Mouse (Mus musculus): Measurements from ENCODE around the gene Lamtor1. TPM values are rescaled to one million over a fixed set of nuclear protein-coding genes. Genes with fewer than 3 reads are reported as not detected.

Lamtor1 gene
- polyA plus RNA-seq, 2 experiments, result 154 to 176 TPM

GRCm38 (mm10) chr7:101870629-101871028 lies 35.1 kb upstream of the Lamtor1 start, which contains the start of gene Folr1:
TSS of gene Folr1 (minus strand) at chr7:101870788.
- DNase-seq (ENCODE audit: low spot score), result no peak
- ATAC-seq (ENCODE audit: low FRiP score, low read depth), result no peak
- no peak for TF ChIP-seq POLR2A (IDR thresholded peaks at IDR 0.05; ENCODE audit: borderline replicate concordance, extremely low read depth, insufficient read depth, insufficient read length)
- no peaks in the 10 kb centered on the region for H3K4me1 ChIP-seq (ENCODE audit: control insufficient read depth, insufficient read depth, low read length)
- H3K9ac ChIP-seq (ENCODE audit: low read depth, low read length, severe bottlenecking), result no peak within 1 kb of the TSS
- no peak within 1 kb of the TSS for H3K27ac ChIP-seq (replicated peaks; ENCODE audit: low read depth, low read length)
- H3K9me3 ChIP-seq (ENCODE audit: control insufficient read depth, low read length), result no peaks in the 10 kb centered on the region
- H3K27me3 ChIP-seq (ENCODE audit: control insufficient read depth, insufficient read depth, low read length), result no peaks in the 10 kb centered on the region
- H3K4me3 ChIP-seq (replicated peaks; ENCODE audit: low read length), result no peak within 1 kb of the TSS
- no peak within 1 kb of the TSS for H3K4me2 ChIP-seq (replicated peaks; ENCODE audit: low read depth, low read length, severe bottlenecking)
- 46% methylated on average over 2 of the region's 2 CpGs for WGBS
- no peaks in the 10 kb centered on the region for H3K36me3 ChIP-seq (ENCODE audit: control insufficient read depth, insufficient read depth, low read length)

GRCm38 (mm10) chr7:101871296-101871695 lies 34.4 kb upstream of the Lamtor1 start:
- Histone ChIP-seq H3K36me3 (ENCODE audit: control insufficient read depth, insufficient read depth, low read length) (no peaks in the 10 kb centered on the region), H3K4me1 (ENCODE audit: control insufficient read depth, insufficient read depth, low read length) (no peaks in the 10 kb centered on the region), H3K27me3 (ENCODE audit: control insufficient read depth, insufficient read depth, low read length) (no peaks in the 10 kb centered on the region), H3K9me3 (ENCODE audit: control insufficient read depth, low read length) (no peaks in the 10 kb centered on the region), H3K4me3 (replicated peaks; ENCODE audit: low read length) (no peak overlapping the region), H3K4me2 (replicated peaks; ENCODE audit: low read depth, low read length, severe bottlenecking) (no peak overlapping the region), H3K9ac (ENCODE audit: low read depth, low read length, severe bottlenecking) (no peak overlapping the region), H3K27ac (replicated peaks; ENCODE audit: low read depth, low read length) (no peak overlapping the region)
- 81% methylated on average over 3 of the region's 3 CpGs for WGBS
- DNase-seq (ENCODE audit: low spot score) (no peak), ATAC-seq (ENCODE audit: low FRiP score, low read depth) (no peak)
- TF ChIP-seq POLR2A (IDR thresholded peaks at IDR 0.05; ENCODE audit: borderline replicate concordance, extremely low read depth, insufficient read depth, insufficient read length), result no peak

DNA sequence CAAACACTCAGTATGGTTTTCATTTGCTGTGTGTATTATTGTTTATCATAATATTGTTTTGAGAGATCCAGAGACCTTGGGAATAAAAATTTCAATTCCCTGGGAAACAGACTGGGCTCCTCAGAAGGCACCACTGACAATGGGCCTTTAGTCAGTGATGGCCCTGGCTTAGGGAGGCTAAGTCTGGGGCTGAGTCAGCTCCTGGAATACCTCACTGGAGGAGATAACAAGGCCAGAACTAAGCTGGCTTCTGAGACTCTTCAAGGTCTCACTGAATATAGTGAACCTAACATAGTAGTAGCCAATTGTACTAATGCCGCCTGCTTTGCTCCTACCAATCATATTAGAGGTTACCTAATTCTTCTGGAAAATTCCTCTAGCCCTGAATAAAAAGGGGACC lies 29.7 kb upstream of the Lamtor1 start:
- Histone ChIP-seq H3K27me3 (ENCODE audit: control insufficient read depth, insufficient read depth, low read length) (no peaks in the 10 kb centered on the region), H3K36me3 (ENCODE audit: control insufficient read depth, insufficient read depth, low read length) (no peaks in the 10 kb centered on the region), H3K9ac (ENCODE audit: low read depth, low read length, severe bottlenecking) (no peak overlapping the region), H3K4me2 (replicated peaks; ENCODE audit: low read depth, low read length, severe bottlenecking) (no peak overlapping the region), H3K4me1 (ENCODE audit: control insufficient read depth, insufficient read depth, low read length) (no peaks in the 10 kb centered on the region), H3K4me3 (replicated peaks; ENCODE audit: low read length) (no peak overlapping the region), H3K9me3 (ENCODE audit: control insufficient read depth, low read length) (no peaks in the 10 kb centered on the region), H3K27ac (replicated peaks; ENCODE audit: low read depth, low read length) (no peak overlapping the region)
- DNase-seq (ENCODE audit: low spot score) (no peak), ATAC-seq (ENCODE audit: low FRiP score, low read depth) (no peak)
- WGBS, result 89% methylated on average over 1 of the region's 1 CpGs
- TF ChIP-seq POLR2A (IDR thresholded peaks at IDR 0.05; ENCODE audit: borderline replicate concordance, extremely low read depth, insufficient read depth, insufficient read length), result no peak

- Histone ChIP-seq H3K27me3 (ENCODE audit: control insufficient read depth, insufficient read depth, low read length) (no peaks in the 10 kb centered on the region), H3K4me1 (ENCODE audit: control insufficient read depth, insufficient read depth, low read length) (no peaks in the 10 kb centered on the region), H3K4me2 (replicated peaks; ENCODE audit: low read depth, low read length, severe bottlenecking) (no peak overlapping the region), H3K36me3 (ENCODE audit: control insufficient read depth, insufficient read depth, low read length) (no peaks in the 10 kb centered on the region), H3K9me3 (ENCODE audit: control insufficient read depth, low read length) (no peaks in the 10 kb centered on the region), H3K27ac (replicated peaks; ENCODE audit: low read depth, low read length) (no peak overlapping the region), H3K9ac (ENCODE audit: low read depth, low read length, severe bottlenecking) (no peak overlapping the region), H3K4me3 (replicated peaks; ENCODE audit: low read length) (no peak overlapping the region)
- DNase-seq (ENCODE audit: low spot score) (no peak), ATAC-seq (ENCODE audit: low FRiP score, low read depth) (no peak)
- 68% methylated on average over 4 of the region's 4 CpGs for WGBS
- TF ChIP-seq POLR2A (IDR thresholded peaks at IDR 0.05; ENCODE audit: borderline replicate concordance, extremely low read depth, insufficient read depth, insufficient read length), result no peak
Measured at GRCm38 (mm10) chr7:101880855-101881254, 24.8 kb upstream of the Lamtor1 start.

DNA sequence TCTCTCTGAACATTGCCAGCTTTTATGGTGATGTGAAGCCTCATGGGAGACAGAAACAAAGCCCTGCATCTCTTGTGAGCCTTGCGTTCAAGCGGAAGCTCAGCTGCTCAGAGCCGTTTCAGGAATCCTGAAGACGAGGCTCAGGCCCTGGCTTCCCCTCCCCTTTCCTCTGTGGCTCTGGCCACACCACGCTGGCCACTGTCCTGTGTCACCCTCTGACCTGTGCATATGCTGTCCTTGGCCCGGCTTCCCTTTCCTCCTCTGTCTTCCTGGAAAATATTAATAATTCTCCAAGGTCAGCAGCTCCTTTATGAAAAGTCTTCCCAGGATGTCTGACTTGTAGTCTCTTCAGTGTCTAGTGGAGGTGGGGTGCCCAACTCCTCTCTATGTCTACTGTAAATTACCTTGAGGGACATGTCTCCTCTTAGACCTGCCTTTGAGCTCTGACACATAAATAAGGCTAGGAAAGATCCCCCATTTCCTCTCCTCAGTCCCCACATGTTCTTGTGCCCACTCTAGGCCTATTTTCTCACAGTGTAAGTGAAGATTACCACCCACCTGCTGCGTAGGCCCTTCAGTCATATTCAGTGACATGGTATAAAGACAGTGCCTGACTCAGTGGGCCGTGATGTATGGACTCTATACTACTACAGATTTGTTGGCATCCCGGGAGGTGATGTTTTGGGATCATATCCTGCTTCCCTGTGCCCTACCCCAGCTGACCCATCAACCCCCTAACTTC lies 23.1 kb upstream of the Lamtor1 start:
- H3K9me3 ChIP-seq (ENCODE audit: control insufficient read depth, low read length), result no peaks in the 10 kb centered on the region
- no peak overlapping the region for H3K4me2 ChIP-seq (replicated peaks; ENCODE audit: low read depth, low read length, severe bottlenecking)
- no peak overlapping the region for H3K27ac ChIP-seq (replicated peaks; ENCODE audit: low read depth, low read length)
- 76% methylated on average over 9 of the region's 9 CpGs for WGBS
- no peak for TF ChIP-seq POLR2A (IDR thresholded peaks at IDR 0.05; ENCODE audit: borderline replicate concordance, extremely low read depth, insufficient read depth, insufficient read length)
- no peak for DNase-seq (ENCODE audit: low spot score)
- H3K4me3 ChIP-seq (replicated peaks; ENCODE audit: low read length), result no peak overlapping the region
- no peak overlapping the region for H3K9ac ChIP-seq (ENCODE audit: low read depth, low read length, severe bottlenecking)
- H3K36me3 ChIP-seq (ENCODE audit: control insufficient read depth, insufficient read depth, low read length), result no peaks in the 10 kb centered on the region
- no peaks in the 10 kb centered on the region for H3K27me3 ChIP-seq (ENCODE audit: control insufficient read depth, insufficient read depth, low read length)
- H3K4me1 ChIP-seq (ENCODE audit: control insufficient read depth, insufficient read depth, low read length), result no peaks in the 10 kb centered on the region
- no peak for ATAC-seq (ENCODE audit: low FRiP score, low read depth)

Measured in limb, embryonic 14.5 days (tissue).